Mouse (Mus musculus): ENCODE results near the gene Foxj1. TPM values are rescaled to one million over a fixed set of nuclear protein-coding genes. Genes with fewer than 3 reads are reported as not detected.

Foxj1 gene
- polyA plus RNA-seq, 1 experiment from 2014 or later, result 3.1 TPM

DNA sequence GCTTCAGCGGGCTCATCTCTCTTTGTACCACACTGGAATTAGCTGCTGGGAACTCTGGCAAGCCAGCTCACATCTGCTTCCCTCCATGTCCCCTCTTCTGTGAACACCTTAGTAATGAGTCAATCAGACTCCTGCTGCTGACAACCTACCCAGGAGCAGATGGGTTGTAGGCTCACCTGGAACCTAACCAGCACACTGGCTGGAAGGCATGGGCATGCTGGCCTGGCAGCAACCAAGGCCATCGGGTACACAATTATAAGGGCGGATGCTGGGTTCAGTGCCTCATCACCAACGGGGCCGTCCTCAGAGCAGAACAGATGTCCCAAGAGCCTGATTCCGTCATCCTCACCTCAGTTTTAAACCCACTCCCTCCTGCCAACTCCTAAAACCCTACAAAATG is 36.6 kb downstream of the Foxj1 start:
- no peak for DNase-seq (ENCODE audit: low spot score)
- Histone ChIP-seq H3K27me3 (ENCODE audit: control insufficient read depth, insufficient read depth, low read length) (no peaks in the 10 kb centered on the region), H3K4me3 (ENCODE audit: low read depth, low read length) (no peak overlapping the region), H3K27ac (ENCODE audit: low read depth, low read length) (no peak overlapping the region), H3K9ac (ENCODE audit: low read length) (no peak overlapping the region), H3K36me3 (ENCODE audit: control insufficient read depth, insufficient read depth, low read length) (peaks cover 6% of the 10 kb centered on the region), H3K4me1 (ENCODE audit: control insufficient read depth, insufficient read depth, low read length) (no peaks in the 10 kb centered on the region), H3K4me2 (ENCODE audit: low read depth) (no peak overlapping the region), H3K9me3 (ENCODE audit: control insufficient read depth, low read length) (no peaks in the 10 kb centered on the region)
- ATAC-seq (ENCODE audit: insufficient read depth, low FRiP score, low TSS enrichment), result no peak
- WGBS, result 96% methylated on average over 6 of the region's 6 CpGs

DNA sequence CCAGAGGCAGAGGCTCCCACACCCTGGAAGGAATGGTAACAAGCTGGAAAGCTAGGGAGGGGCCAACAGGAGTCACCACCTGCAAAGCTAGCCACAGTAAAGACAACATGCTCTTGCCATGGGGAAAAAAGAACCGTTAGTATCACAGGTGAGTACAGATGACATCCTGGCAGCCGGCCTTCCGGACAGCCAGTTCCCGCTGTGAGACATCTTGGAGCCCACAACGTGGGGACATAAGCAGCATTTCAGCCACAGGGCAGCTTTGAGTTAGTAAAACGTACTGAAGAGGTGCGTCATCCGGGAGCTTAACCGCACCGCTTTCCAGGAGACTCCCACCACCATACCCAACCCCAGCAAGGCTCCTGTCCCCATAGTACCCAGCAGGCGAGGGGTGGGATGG is 37.0 kb downstream of the Foxj1 start:
- no peak for DNase-seq (ENCODE audit: low spot score)
- Histone ChIP-seq H3K36me3 (ENCODE audit: control insufficient read depth, insufficient read depth, low read length) (peaks cover 6% of the 10 kb centered on the region), H3K9ac (ENCODE audit: low read length) (no peak overlapping the region), H3K4me2 (ENCODE audit: low read depth) (no peak overlapping the region), H3K27ac (ENCODE audit: low read depth, low read length) (no peak overlapping the region), H3K4me1 (ENCODE audit: control insufficient read depth, insufficient read depth, low read length) (no peaks in the 10 kb centered on the region), H3K4me3 (ENCODE audit: low read depth, low read length) (no peak overlapping the region), H3K27me3 (ENCODE audit: control insufficient read depth, insufficient read depth, low read length) (no peaks in the 10 kb centered on the region), H3K9me3 (ENCODE audit: control insufficient read depth, low read length) (no peaks in the 10 kb centered on the region)
- no peak for ATAC-seq (ENCODE audit: insufficient read depth, low FRiP score, low TSS enrichment)
- 90% methylated on average over 11 of the region's 11 CpGs for WGBS

DNA sequence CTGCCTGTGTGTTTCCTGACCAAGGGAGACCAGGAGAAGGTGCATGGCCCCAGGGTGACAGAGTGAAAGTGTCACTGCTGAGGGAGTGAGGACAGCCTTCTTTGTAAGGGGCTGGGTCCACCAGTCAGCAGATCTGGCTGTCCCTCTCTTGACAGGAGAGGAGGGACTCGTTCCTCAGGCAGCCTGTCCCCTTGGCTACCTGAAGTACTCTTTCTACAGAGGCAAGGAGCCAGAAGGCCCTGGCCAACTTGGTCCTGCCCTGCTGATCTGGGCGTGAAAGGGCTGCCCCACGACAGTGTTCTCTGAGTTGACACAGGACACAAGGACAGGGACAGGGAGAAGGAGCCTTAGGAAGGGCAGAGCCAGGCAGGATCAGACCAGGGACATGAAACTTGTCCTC is 38.2 kb downstream of the Foxj1 start:
- no peak for DNase-seq (ENCODE audit: low spot score)
- Histone ChIP-seq H3K9ac (ENCODE audit: low read length) (no peak overlapping the region), H3K27me3 (ENCODE audit: control insufficient read depth, insufficient read depth, low read length) (no peaks in the 10 kb centered on the region), H3K4me3 (ENCODE audit: low read depth, low read length) (no peak overlapping the region), H3K9me3 (ENCODE audit: control insufficient read depth, low read length) (no peaks in the 10 kb centered on the region), H3K36me3 (ENCODE audit: control insufficient read depth, insufficient read depth, low read length) (peaks cover 6% of the 10 kb centered on the region; the same call in 1 of the 2 replicates), H3K4me1 (ENCODE audit: control insufficient read depth, insufficient read depth, low read length) (no peaks in the 10 kb centered on the region), H3K27ac (ENCODE audit: low read depth, low read length) (no peak overlapping the region), H3K4me2 (ENCODE audit: low read depth) (no peak overlapping the region)
- no peak for ATAC-seq (ENCODE audit: insufficient read depth, low FRiP score, low TSS enrichment)
- 79% methylated on average over 3 of the region's 3 CpGs for WGBS

DNA sequence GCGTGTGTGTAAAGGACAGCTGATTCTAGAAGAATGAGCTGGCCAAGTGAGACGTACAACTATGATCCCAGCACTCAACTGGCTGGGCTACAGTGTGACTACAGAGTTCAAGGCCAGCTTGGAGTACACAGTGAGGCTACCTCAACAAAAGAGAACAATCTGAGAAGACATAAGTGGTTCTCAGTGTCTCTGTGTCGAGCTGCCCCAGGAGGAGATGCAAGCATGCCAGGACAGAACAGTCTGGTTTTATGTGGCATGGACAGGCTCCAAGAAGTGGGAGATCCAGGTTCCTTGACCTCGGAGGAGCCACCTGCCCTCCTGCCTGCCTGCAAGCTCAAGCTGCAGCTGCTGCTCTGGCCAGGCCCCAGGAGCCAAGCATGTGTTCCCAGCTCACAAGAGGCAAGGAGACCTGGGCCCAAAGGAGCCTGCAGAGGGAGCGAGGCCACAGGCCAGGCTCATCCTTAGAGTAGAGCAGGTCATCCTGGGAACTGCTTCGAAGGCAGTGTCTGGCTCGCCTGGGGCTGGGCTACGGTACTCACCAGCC is 38.9 kb downstream of the Foxj1 start:
- Histone ChIP-seq H3K4me1 (ENCODE audit: control insufficient read depth, insufficient read depth, low read length) (no peaks in the 10 kb centered on the region), H3K27ac (ENCODE audit: low read depth, low read length) (no peak overlapping the region), H3K9me3 (ENCODE audit: control insufficient read depth, low read length) (no peaks in the 10 kb centered on the region), H3K36me3 (ENCODE audit: control insufficient read depth, insufficient read depth, low read length) (peaks cover 6% of the 10 kb centered on the region; the same call in 1 of the 2 replicates), H3K4me3 (ENCODE audit: low read depth, low read length) (no peak overlapping the region), H3K4me2 (ENCODE audit: low read depth) (no peak overlapping the region), H3K27me3 (ENCODE audit: control insufficient read depth, insufficient read depth, low read length) (no peaks in the 10 kb centered on the region), H3K9ac (ENCODE audit: low read length) (no peak overlapping the region)
- no peak for DNase-seq (ENCODE audit: low spot score)
- ATAC-seq (ENCODE audit: insufficient read depth, low FRiP score, low TSS enrichment), result no peak
- 89% methylated on average over 8 of the region's 8 CpGs for WGBS

DNA sequence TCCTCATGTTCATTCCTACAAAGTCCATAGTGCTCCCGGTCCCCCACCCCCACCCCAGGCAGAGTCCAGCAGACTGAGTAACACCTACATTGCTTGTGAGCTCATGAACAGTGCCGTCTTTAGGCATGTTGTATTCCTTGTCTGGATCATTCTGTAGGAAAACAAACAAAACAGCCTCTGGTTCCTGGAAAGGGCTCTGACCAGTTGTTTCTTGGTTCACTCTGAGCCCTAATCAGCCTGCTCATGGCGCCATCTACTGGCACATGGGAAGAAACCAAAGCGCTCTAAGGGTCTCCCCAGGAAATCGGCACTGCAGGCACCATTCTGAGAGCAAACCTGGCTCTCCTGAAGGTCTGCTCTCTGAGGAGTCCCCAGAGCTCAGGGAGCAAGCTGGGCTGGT is 40.9 kb downstream of the Foxj1 start:
- Histone ChIP-seq H3K9me3 (ENCODE audit: control insufficient read depth, low read length) (no peaks in the 10 kb centered on the region), H3K36me3 (ENCODE audit: control insufficient read depth, insufficient read depth, low read length) (0 out of 2 replicates have a peak, but pooled peaks cover 3% of the 10 kb centered on the region), H3K9ac (ENCODE audit: low read length) (no peak overlapping the region), H3K4me3 (ENCODE audit: low read depth, low read length) (no peak overlapping the region), H3K4me2 (ENCODE audit: low read depth) (no peak overlapping the region), H3K27me3 (ENCODE audit: control insufficient read depth, insufficient read depth, low read length) (no peaks in the 10 kb centered on the region), H3K4me1 (ENCODE audit: control insufficient read depth, insufficient read depth, low read length) (no peaks in the 10 kb centered on the region), H3K27ac (ENCODE audit: low read depth, low read length) (no peak overlapping the region)
- WGBS, result 37% methylated on average over 5 of the region's 5 CpGs
- no peak for ATAC-seq (ENCODE audit: insufficient read depth, low FRiP score, low TSS enrichment)
- peak; percentile 79 for DNase-seq (ENCODE audit: low spot score)

DNA sequence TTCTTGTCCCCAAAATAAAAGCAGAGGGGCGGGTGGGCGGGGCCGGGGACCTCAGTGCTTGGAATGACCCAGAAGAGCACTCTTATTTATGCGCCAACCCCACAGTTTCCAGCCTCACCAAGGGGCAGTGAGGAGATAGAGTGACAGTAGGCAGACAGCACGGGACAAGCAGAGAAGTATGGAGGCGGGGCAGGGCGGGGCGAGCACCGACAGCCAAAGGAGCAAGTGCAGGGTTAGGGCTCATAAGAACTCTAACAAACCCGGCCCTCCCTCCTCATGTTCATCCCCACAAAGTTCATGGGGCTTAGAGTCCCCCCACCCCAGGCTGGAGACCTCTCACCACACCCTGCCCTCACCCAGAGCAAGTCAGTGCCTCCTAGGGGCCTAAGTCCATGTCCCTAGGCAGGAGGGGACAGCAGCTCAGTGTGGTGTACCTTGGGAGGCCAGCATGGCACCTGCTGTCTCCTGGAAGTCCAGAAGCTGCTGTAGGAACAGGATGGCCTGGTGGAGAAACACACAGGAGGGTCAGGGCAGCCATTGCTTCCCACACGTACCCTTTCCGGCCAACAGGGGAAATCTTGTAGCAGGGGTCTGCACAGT is 41.6 kb downstream of the Foxj1 start:
- Histone ChIP-seq H3K4me1 (ENCODE audit: control insufficient read depth, insufficient read depth, low read length) (no peaks in the 10 kb centered on the region), H3K27ac (ENCODE audit: low read depth, low read length) (no peak overlapping the region), H3K27me3 (ENCODE audit: control insufficient read depth, insufficient read depth, low read length) (no peaks in the 10 kb centered on the region), H3K4me2 (ENCODE audit: low read depth) (no peak overlapping the region), H3K9ac (ENCODE audit: low read length) (no peak overlapping the region), H3K36me3 (ENCODE audit: control insufficient read depth, insufficient read depth, low read length) (peaks cover 5% of the 10 kb centered on the region), H3K4me3 (ENCODE audit: low read depth, low read length) (no peak overlapping the region), H3K9me3 (ENCODE audit: control insufficient read depth, low read length) (no peaks in the 10 kb centered on the region)
- ATAC-seq (ENCODE audit: insufficient read depth, low FRiP score, low TSS enrichment) (no peak), DNase-seq (ENCODE audit: low spot score) (no peak)
- WGBS, result 84% methylated on average over 12 of the region's 12 CpGs

DNA sequence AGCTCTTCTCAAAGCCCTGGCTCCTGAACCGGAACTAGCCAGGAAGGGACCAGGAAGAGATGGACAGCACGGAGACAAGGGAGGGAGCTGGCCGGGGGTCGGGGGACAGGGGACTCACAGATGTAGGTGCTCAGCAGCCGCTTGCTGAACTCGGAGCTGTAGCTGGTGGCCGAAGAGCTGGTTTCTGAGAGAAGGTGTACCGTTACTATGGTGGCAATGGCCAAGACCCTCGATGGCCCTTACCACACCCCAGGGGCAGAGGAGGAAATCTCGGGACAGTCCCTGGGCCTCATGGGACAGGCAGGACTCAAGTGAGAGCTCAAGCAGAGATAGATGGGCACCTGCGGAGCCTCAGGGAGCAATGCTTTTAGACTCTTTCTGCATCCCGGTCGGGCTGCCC is 42.8 kb downstream of the Foxj1 start:
- peaks cover 5% of the 10 kb centered on the region for H3K36me3 ChIP-seq (ENCODE audit: control insufficient read depth, insufficient read depth, low read length)
- WGBS, result 91% methylated on average over 13 of the region's 13 CpGs
- no peaks in the 10 kb centered on the region for H3K4me1 ChIP-seq (ENCODE audit: control insufficient read depth, insufficient read depth, low read length)
- ATAC-seq (ENCODE audit: insufficient read depth, low FRiP score, low TSS enrichment) (no peak), DNase-seq (ENCODE audit: low spot score) (no peak)
- no peak overlapping the region for H3K4me2 ChIP-seq (ENCODE audit: low read depth)
- H3K27ac ChIP-seq (ENCODE audit: low read depth, low read length), result no peak overlapping the region
- H3K9me3 ChIP-seq (ENCODE audit: control insufficient read depth, low read length), result no peaks in the 10 kb centered on the region
- H3K9ac ChIP-seq (ENCODE audit: low read length), result no peak overlapping the region
- no peaks in the 10 kb centered on the region for H3K27me3 ChIP-seq (ENCODE audit: control insufficient read depth, insufficient read depth, low read length)
- no peak overlapping the region for H3K4me3 ChIP-seq (ENCODE audit: low read depth, low read length)

DNA sequence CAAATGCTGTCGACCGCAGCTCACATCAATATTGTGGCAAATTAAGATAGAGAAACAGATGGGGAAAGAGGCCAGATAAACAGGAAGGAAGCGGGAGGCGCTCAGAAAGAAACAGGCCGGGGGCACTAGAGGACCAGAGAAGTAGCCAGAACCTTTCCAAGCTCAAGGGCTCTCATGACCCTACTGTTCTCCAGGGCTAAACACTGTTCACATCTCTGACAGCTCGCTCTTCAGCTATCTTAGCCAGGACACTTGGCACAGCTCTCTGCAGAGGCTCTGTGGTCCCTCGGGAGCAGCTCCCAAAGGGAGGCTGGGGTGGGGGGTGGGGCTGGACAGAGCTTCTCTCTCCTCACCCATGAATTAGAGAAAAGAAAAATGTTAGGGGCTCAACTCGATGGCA is 44.6 kb downstream of the Foxj1 start:
- no peaks in the 10 kb centered on the region for H3K27me3 ChIP-seq (ENCODE audit: control insufficient read depth, insufficient read depth, low read length)
- no peaks in the 10 kb centered on the region for H3K9me3 ChIP-seq (ENCODE audit: control insufficient read depth, low read length)
- no peak overlapping the region for H3K4me2 ChIP-seq (ENCODE audit: low read depth)
- no peak for DNase-seq (ENCODE audit: low spot score)
- WGBS, result 86% methylated on average over 8 of the region's 8 CpGs
- no peak overlapping the region for H3K9ac ChIP-seq (ENCODE audit: low read length)
- H3K27ac ChIP-seq (ENCODE audit: low read depth, low read length), result no peak overlapping the region
- H3K4me3 ChIP-seq (ENCODE audit: low read depth, low read length), result no peak overlapping the region
- H3K36me3 ChIP-seq (ENCODE audit: control insufficient read depth, insufficient read depth, low read length), result peaks cover 5% of the 10 kb centered on the region
- no peaks in the 10 kb centered on the region for H3K4me1 ChIP-seq (ENCODE audit: control insufficient read depth, insufficient read depth, low read length)
- ATAC-seq (ENCODE audit: insufficient read depth, low FRiP score, low TSS enrichment), result no peak

DNA sequence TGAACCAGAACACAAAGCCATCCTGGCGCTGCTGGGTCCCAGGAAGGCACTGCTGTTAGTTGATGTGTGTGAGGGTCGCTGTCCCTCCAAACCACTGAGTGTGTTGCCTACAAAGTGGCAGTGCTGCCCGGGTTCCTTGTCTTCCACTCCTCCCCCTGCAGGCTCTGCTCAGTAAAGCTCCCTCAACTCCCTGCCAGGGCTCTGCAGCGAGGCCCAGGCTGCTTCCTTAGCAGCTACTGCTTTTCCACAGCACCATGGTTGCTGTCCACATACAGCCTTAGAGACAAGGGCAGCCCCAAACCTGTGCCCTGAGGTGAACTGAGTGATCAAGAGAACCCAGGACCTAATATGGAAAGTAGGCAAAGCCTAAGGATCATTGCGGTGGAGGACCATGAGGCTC is 47.8 kb downstream of the Foxj1 start:
- Histone ChIP-seq H3K9ac (ENCODE audit: low read length) (no peak overlapping the region), H3K4me3 (ENCODE audit: low read depth, low read length) (no peak overlapping the region), H3K36me3 (ENCODE audit: control insufficient read depth, insufficient read depth, low read length) (peaks cover 5% of the 10 kb centered on the region), H3K27me3 (ENCODE audit: control insufficient read depth, insufficient read depth, low read length) (peaks cover 27% of the 10 kb centered on the region), H3K4me2 (ENCODE audit: low read depth) (no peak overlapping the region), H3K9me3 (ENCODE audit: control insufficient read depth, low read length) (no peaks in the 10 kb centered on the region), H3K27ac (ENCODE audit: low read depth, low read length) (no peak overlapping the region), H3K4me1 (ENCODE audit: control insufficient read depth, insufficient read depth, low read length) (no peaks in the 10 kb centered on the region)
- DNase-seq (ENCODE audit: low spot score), result no peak
- 73% methylated on average over 5 of the region's 5 CpGs for WGBS
- no peak for ATAC-seq (ENCODE audit: insufficient read depth, low FRiP score, low TSS enrichment)

Measured in neural tube, embryonic 11.5 days (tissue).